Mouse (Mus musculus): ENCODE measurements around the gene Ano6. TPM values are rescaled to one million over a fixed set of nuclear protein-coding genes. Genes with fewer than 3 reads are reported as not detected.
A peak's percentile ranks its signal among the peaks of the same experiment; 100 is the strongest.

Gene Ano6
- 10 to 100 TPM; 26.7 TPM for total RNA-seq (2021)

DNA sequence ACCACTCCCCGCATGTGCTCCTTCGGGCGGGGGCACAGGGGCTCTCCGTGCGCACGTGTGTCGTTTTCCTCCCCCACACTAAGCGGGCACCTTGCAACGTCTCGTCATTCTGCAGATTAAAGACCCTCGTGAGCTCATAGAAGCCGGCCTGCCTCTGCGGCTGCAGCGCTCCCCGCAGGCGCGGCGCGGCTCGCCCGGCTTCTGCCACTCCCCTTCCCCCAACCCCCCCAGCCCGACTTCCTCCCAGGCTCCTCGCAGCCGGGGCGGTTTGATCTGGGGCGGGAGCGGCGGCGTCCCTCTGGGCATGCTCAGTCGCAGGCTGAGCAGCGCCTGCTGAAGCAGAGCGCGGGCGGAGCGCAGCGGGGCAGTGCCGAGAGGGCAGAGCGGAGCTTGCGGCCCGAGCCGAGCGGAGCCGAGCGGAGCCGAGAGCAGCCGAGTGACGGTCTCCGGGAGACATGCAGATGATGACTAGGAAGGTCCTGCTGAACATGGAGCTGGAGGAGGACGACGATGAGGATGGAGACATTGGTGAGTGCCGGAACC, at the start of gene Ano6:
Gene Ano6 (plus strand): TSS at position 315 of the 543 bp plus-strand sequence.
- peak; percentile 92 to 93 for DNase-seq

DNA sequence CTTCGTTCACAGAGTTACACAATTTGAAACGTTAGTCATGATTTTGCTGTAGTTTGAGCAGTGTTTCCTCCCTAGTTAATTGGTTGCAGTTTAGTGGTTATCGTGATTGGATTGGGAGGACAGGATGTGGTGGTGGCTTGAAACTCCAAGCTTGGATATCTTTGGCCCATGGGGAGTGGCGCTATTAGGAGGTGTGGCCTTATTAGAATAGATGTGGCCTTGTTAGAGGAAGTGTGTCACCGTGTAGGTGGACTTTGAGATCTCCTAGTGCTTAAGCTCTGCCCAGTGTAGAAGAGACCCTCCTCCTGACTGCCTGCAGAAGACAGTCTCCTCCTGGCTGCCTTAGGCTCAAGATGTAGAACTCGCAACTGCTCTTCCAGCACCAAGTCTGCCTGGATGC, 47.7 kb upstream of the Ano6 start:
- DNase-seq, result no peak

DNA sequence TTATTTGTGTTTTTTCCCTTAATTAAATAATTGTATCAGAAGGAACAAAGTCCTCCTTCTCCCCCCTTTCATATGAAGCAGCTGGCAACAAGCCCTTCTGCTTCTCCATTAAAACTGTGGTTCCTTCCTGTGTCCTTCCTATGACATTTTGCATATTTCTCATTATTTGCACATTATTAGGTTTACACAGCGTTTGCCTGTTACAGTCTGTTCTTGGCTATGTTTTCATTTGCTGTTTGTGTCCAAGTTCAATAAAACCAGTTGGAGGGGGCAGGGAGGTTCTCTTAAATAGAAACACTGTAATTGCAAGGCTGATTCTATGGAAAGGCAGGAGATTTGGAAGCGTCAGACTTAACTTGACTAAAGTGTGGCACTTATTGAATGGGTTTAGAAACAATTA, 46.8 kb upstream of the Ano6 start:
- no peak for DNase-seq

DNA sequence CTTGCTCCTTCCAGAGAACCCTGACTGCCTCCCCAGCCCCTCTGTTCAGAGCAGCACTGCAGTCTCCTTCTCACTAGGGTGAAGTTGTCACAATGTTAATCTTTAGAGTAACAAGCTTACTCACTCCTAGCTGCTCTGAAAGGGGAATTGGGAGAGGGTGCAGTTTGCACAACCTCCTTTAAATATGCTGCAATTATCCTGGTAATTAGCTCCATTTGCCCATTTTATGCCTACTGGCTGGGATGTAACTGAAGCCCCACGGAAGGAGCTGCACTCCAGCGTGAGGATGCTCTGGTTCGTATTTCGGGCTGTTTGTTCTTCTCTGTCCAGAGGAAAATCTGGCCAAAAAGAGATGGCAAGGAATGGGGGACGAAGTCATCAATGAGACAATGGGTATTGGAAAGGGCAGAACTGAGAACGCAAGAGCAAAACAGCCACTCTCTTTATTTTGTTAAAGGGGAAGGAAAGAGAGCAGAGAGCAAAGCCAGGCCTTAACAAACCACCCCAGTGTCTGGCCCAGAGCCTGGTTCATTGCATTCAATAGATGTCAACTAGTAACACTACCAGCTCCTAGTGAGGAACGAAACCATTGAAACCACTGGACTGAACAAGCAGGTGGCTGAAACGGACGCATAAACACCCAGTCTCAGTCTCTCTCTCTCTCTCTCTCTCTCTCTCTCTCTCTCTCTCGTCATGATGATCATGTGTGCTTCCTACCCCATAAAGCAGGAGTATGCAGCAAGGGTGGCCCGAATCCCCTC, 45.1 kb upstream of the Ano6 start:
- DNase-seq, result no peak

DNA sequence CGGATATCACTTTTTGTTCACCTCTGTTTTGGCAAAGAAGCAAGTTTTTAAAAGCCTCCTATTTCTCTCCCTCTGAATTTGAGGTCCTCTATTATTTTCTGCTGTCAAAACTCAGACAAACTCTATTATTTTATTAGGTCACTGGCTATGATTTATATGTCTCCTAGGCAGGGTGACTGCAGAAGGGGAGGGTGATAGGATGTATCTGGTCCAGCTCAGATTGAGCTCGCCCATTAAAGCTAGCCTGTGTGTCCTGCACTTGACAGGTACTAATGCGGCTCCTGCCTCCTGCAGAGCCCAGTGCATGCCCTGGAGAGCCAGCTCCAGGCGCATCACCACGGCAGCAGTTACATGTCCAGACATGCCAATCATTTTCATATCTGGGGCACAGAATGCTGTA, 44.1 kb upstream of the Ano6 start:
- no peak for DNase-seq

DNA sequence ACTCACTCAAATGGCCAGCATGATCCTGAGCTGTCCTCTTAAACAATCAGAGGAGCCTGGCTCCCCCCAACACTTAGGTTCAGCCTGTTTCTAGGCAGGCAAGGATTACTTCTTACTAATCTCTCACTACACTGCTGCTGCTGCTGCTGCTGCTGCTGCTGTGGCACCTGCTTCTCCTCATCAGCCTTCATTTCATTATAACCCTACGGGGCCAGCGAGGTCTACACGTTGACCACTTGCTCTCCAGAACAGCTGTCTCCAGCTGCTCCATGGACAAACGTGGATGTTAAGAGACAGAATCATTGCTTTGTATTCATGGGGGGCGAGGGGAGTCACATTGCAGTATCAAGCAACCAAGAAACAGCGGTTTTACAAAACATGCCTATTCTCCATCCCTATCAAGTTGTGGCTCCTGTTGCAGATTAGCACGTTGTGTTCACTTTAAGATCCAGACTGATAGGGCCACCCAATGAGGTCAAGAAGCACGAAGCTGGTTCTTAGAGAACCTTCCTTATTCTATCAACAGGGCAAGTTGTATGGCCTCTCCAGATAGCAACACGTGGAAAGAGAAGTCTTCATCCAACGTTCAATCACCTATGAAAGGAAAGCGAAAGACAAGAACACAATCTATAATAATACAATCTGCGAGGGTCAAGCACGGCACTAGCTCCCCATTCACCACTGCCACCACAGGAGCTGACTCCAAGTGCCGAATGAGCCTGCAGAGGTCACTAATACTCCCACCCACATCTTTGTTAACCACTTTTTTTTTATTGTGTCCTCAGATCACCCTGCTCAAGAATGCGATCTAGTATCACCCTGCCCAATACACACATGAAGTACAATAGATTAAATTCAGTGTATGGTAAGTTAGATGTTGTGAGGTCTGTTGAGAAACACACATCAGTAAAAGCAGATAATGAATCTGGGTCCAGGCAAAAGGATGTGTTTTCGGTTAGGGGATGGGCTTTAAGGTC, 43.4 kb upstream of the Ano6 start:
- DNase-seq, result no peak

DNA sequence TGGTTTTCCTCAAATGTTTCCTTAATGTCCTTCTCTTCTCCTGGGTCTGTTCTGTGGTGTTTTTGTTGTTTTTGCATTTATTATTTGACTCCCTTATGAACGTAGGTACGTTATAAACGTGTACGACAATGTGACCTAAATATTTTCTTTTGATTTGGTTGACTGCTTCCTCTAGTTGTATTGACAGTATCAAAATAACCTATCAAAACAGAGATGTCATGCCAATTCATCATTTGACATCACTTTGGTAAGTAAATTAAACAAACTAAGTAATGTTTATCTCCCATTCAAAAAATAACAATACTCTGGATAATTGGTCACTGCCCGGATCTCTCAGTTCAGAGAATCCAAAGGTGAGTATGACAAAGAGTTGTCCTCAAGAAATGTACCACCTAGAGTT, 41.4 kb upstream of the Ano6 start:
- no peak for DNase-seq

DNA sequence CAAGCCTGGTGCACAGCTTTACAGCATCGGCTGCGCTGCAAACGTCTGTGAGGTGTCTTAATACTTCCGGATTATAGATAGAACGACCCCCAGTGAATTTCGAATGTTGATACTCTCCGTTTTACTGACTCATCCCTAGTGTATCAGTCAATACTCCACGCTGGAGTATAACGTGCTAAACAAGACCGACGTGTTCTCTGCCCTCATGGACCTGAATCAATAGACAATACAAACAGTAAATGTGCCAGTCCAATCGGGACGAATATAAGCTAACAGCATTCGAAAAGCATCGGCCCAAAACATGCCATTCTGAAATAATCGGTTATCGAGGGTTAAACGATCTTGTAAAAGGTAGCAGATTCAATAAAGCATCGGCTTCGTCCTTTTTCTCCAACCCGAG, 40.6 kb upstream of the Ano6 start:
- DNase-seq, result no peak

DNA sequence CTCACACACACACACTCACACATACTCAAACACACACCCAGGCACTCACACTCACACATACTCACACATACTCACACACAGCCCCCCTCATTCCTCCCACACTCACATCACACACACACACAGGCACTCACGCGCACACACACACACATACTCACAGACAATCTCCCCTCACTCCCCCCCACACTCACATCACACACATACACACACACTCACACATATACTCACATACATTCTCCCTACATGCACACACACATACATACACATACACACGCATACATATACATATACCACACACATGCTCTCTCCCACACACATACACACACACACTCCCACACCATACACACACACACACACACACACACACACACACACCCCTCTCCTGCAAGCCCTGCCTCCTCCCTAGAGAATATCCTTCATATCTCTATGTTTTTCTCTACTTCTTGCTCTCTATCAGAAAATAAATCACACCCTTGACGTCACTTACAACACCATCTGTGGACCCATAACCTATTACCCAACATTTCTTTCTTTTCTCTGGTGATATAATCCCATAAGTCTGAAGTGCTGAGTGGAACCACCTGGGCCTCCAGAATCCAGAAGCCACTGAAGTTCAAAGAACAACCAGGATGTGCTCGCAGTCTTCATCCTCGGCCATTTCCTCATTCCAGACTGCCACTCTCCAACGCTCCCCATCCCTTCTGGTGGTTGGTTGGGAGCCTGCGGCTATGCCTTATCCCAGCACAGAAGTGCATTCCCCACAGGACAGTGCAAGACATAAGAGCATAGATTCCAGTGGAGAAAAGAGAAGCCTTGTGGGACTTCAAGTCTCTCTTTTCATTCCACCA, 38.6 kb upstream of the Ano6 start:
- no peak for DNase-seq

DNA sequence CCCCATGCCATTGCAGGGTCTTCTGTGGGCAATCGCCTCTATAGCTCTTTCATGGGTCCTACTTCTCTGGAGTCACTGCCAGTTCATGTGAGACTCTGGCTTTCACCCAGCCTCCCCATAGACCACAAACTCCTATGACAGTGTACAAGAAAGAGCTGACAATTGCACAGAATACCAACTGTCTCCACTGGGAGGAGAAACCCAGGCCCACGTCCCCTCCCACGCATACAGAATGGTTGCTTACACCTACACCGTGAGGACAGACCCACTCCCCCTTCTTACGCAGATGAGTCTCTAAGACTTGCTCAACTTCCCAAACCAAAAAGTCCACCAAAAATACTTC, 38.0 kb upstream of the Ano6 start:
- DNase-seq, result no peak

DNA sequence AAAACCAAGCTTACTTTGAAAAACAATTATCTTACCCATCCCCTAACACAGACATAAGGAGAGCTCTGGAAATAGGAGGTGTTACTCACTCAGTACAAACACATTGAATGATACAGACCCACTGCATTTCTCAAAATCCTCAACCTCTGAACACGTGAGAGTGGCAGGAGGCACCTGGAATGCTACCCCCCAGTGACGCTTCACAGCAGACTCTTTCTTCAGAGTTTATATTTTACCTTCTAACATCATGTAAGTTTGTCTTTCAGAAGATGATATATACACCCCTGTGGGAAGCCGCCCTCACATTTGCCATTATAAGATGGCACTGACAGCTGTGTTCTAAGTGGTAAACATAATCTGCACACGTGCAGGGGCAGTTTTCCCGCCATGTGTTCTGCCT, 37.6 kb upstream of the Ano6 start:
- no peak for DNase-seq

DNA sequence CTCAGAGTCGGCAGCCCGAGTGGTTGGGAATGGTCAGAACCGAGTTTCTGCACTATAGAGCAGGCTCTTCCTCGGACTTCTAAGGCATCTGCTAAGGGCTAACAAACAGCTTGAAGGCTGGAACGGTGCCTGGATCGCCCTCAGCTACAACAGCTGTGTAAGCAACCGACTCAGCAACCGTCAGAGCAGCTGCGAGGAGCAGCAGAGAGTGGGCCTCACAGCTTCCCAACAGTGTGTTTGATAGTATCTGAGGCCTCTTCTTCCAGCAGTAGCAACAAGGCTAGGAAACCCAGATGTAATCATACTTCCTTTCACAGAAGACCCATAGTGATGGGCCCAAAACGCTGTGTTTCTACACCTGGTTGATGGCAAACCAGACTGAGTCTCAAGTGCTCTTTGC, 33.5 kb upstream of the Ano6 start:
- DNase-seq, result peak; percentile 23 to 49

DNA sequence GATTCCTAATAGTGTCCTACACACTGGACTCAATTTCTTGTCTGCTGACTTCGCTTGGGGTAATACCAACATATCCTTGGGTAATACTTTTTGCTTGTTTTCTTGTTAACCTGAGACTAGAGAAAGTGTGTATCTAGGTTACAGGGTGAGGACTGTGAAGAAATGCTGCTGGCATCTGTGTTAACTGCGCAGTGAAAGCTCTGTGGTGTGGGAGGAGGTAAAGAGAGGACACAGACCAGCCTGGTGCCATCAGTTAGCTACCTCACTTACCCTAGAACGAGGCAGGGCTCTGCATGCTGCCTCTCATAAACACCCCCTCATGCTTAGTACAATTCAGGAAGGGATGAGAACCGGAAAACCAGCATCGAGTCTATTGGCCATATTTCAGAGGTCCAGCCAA, 32.6 kb upstream of the Ano6 start:
- no peak for DNase-seq

DNA sequence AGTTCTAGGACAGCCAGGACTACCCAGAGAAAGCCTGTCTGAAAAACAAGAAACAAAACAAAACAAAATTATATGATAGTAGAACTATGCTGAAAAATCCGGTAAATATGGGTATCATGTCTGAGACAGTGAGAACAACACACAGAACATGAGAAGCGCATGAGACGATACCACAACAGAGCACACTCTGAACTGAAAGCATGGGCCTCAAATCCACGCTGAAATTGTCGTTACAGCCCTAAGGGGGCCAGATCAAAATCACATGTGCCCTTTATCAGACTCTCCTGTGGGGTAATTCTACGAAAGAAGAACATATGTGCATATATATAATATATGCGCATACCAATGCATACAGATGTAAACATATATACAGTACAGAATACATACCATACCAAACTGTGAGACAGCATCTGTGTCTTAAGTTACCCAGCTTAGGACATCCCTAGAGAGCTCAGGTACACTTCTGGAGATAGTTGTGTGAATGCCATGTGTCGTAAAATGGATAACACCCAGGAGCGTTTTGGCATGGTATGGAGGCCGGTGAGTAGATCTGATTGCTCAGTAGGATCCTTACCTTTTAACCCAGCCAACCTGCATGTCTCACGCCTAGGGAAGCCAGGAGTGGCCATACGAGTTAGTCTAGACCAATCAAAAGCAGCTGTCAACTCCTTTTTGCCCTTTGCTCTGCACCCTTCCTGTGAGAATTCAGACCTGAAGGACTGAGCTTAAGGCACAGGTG, 31.8 kb upstream of the Ano6 start:
- no peak for DNase-seq

DNA sequence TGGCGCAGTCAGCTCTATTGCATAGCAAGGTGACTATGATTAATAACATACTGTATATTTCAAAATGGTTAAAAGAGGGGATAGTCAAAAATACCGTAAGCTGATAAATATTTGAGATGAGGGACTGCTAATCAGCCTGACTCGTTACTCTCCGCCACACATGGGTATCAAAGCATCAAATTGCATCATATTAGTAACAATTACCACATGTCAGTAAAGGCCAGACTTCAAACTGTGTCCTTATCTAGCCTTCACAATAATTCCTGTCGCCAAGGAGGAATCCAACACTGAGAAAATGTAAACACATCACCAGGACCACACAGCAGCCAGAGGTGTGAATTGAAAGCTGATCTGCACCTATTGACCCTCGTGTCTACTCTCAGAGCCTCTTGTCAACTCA, 30.8 kb upstream of the Ano6 start:
- DNase-seq, result no peak

DNA sequence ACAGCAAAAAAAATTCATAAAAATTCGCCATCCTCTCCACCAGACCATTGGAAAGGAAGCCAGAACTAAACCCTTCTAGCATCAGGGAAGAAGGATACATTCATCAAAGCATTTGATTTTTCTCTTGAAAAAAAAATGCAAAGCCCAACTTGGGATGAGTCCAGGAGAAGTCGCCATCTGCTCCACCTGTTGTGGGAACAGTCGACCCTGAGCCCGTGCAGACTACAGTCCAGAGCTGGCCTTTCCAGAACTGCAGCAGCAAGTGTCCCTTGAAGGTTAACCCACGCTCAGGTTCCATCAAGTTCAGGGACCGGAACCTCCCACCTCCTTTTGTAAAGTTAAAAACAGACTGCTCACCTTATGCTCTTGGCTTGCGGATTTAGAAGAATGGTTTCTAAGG, 29.2 kb upstream of the Ano6 start:
- no peak for DNase-seq

DNA sequence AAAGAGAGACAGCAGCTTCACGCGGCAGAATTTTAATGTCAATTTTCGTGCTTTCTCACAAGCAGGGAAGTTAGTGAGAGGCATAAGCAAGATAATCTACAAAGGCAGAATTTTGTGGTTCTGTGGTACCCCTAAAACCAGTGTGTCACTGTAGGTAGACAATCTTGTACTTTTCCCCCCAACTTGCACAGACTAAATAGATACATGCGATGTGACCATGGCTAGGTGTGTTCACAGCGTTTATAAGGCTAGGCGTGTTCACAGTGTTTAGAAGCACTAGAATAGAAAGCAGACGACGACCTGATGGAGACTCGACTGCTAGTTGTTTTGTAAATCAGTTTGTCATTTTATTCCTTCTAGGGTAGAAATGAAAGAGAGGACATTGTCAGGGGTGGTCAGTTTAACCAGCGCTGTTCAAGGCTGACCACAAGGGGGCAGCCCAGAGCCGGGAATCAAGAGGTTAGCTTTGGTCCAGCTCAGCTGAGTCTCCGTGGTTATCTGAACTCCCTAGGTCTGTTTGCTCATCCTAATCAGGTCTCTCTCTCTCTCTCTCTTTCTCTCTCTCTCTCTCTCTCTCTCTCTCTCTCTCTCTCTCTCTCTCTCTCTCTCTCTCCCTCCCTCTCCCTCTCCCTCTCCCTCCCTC, 27.9 kb upstream of the Ano6 start:
- peak; percentile 53 to 61 for DNase-seq

DNA sequence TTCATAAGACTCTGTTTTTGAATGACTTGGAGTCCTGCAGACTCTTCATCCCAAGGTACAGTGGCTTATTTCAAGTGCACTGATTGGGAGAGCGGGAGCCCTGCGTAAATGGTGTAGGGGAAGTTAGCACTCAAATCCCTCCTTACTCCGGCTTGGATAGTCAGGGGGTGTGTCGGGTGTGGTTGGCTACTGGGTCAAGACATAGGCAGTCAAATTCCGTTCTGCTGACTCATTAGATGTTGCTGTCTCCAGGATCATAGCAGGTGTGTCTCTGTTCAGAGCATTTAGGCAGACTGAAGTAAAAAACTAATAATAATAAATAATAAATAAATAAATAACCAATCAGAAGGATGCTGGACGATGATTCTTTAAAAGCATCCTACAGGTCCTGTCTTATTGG, 27.2 kb upstream of the Ano6 start:
- no peak for DNase-seq

DNA sequence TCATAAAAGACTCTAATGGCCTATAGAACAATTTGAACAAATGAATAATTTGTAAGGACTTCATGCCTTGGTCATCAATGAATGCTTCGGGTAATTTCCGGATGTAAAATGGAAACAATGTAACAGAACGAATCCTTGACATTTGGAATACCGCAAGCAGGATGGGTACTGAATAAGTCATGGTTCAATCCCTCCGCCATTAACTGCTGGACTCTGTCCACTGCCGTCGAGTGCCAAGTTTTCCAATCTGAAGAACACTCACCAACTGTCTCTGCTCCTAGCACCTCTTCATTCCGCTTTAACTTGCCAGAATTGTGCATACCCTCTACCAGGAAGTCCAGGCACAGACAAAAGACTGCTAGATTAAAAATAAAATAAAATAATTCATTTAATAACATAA, 25.4 kb upstream of the Ano6 start:
- no peak for DNase-seq

DNA sequence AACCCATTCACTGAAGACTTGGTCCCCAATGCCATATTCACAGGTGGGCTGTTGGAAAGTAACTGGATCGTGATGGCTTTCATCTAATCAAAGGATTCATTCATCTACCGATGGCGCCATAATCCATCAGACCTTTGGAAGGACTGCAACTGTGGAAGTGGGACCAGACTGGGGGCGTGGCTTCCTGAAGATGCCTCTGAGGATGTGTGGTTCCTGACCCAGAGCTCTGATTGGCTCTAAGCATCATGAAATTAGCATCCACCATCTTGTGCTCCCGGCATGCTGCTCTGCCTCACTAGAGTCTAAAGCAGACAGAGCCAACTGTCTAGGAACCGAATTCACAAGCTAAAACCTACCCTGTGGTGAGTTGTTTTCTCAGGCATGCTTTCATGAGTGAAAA, 24.7 kb upstream of the Ano6 start:
- no peak for DNase-seq

DNA sequence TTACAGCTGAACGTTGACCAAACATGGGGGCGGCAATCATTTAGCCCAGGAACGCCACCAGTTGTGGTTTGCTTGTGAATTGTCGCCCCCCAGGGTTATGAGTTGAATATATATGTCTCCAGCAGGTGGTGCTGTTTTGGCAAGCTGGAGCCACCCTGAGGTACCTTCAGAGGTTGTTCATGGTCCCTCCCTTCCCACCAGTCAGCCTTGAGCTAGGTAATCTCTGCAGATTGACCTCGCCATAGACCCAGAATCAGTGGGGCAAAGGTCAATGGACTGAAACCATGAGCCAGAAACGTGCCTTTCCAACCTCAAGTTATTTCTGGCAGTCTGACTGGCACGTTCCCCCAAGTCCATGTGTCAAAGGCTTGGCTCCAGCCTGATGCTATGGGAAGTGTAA, 22.8 kb upstream of the Ano6 start:
- no peak for DNase-seq
